Mouse (Mus musculus): ENCODE results near the gene Olfr339. TPM values are rescaled to one million over a fixed set of nuclear protein-coding genes. Genes with fewer than 3 reads are reported as not detected.
"Not testable (repeated sequence)": the region's sequence is repeated elsewhere in the genome, so short reads cannot be mapped to it uniquely, and the experiment has no call there.

The Olfr339 gene
- not detected in 2 replicates for polyA plus RNA-seq (2015; fragmentation: Nextera tagmentation; extraction: Ambion mirVana)

DNA sequence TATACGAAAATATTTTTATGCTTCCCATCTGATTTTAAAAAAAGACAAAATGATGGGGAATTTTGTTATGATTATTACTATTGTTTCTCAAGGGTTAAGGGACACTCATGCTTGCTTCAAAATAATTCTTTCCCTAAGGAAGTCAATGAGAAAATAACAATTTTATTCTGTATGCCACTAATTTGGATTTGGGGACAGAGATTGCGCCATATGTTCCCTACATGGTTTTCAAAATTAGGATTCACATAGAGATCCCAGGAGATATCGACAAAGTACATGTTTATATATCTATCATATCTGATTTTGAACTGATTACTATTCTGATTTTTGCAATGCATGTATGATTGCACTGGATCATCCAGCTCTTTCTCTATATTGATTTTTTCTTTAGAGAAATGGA is at the start of gene Olfr339:
Gene Olfr339, plus strand, starts transcription at position 301 of the 400 bp plus-strand sequence.
- no peak within 1 kb of the TSS for H3K27ac ChIP-seq (replicated peaks)
- H3K4me2 ChIP-seq = no peak within 1 kb of the TSS
- no peaks in the 10 kb centered on the region for H3K27me3 ChIP-seq
- H3K36me3 ChIP-seq = no peaks in the 10 kb centered on the region
- ATAC-seq (ENCODE audit: low read depth) = no peak
- WGBS = 89% methylated on average over 3 of the region's 3 CpGs
- no peak within 1 kb of the TSS for H3K9ac ChIP-seq
- H3K4me1 ChIP-seq (replicated peaks) = no peaks in the 10 kb centered on the region
- no peak within 1 kb of the TSS for H3K4me3 ChIP-seq
- peaks cover 3% of the 10 kb centered on the region; the same call in 1 of the 2 replicates for H3K9me3 ChIP-seq

GRCm38 (mm10) chr2:36373219-36373618 is 45.5 kb upstream of the Olfr339 start, which contains the start of gene Olfr338:
TSS of gene Olfr338 (plus strand) at chr2:36373519.
- H3K9ac ChIP-seq = no peak within 1 kb of the TSS
- H3K4me1 ChIP-seq (replicated peaks) = no peaks in the 10 kb centered on the region
- H3K36me3 ChIP-seq = no peaks in the 10 kb centered on the region
- no peak within 1 kb of the TSS for H3K4me3 ChIP-seq
- H3K4me2 ChIP-seq = no peak within 1 kb of the TSS
- H3K27me3 ChIP-seq = no peaks in the 10 kb centered on the region
- no peak for ATAC-seq (ENCODE audit: low read depth)
- no peak within 1 kb of the TSS for H3K27ac ChIP-seq (replicated peaks)
- no peaks in the 10 kb centered on the region for H3K9me3 ChIP-seq

GRCm38 (mm10) chr2:36415174-36415573 is 3.6 kb upstream of the Olfr339 start:
- not testable (repeated sequence) for H3K4me3 ChIP-seq; H3K27ac ChIP-seq (replicated peaks); H3K36me3 ChIP-seq; H3K9ac ChIP-seq; H3K27me3 ChIP-seq; H3K4me1 ChIP-seq (replicated peaks); H3K9me3 ChIP-seq; H3K4me2 ChIP-seq; ATAC-seq (ENCODE audit: low read depth)
- WGBS = 87% methylated on average over 3 of the region's 3 CpGs

DNA sequence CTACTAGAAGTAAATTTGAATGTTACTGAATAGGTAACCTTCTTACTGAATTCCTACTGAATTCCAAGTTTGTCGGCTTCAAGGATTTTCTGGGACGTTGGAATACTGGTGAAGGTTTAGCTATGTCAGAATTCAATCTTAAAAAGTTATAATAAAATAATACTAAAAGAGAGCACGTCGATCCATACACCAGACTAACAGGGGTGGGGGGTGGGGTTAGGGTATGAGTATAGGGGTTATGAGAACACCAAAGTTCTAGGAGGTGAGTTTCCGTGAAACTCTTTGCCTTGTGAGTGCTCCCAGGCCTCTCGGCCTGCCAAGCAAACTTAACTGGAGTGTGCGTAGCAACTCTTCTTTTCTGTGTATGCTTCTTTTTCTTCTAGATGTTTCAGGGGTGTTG is 3.2 kb upstream of the Olfr339 start:
- H3K27me3 ChIP-seq; H3K27ac ChIP-seq (replicated peaks); H3K4me2 ChIP-seq; H3K9me3 ChIP-seq; H3K36me3 ChIP-seq; H3K4me1 ChIP-seq (replicated peaks); ATAC-seq (ENCODE audit: low read depth); H3K9ac ChIP-seq; H3K4me3 ChIP-seq: not testable (repeated sequence)
- WGBS = 86% methylated on average over 7 of the region's 7 CpGs

- Histone ChIP-seq H3K4me2 (no peak within 1 kb of the TSS), H3K36me3 (no peaks in the 10 kb centered on the region), H3K27me3 (no peaks in the 10 kb centered on the region), H3K9ac (no peak within 1 kb of the TSS), H3K9me3 (peaks cover 32% of the 10 kb centered on the region), H3K4me3 (no peak within 1 kb of the TSS), H3K4me1 (replicated peaks) (no peaks in the 10 kb centered on the region), H3K27ac (replicated peaks) (no peak within 1 kb of the TSS)
- ATAC-seq (ENCODE audit: low read depth) = no peak
- whole genome bisulfite sequencing = 70% methylated on average over 1 of the region's 1 CpGs
Measured at GRCm38 (mm10) chr2:36452287-36452686, 33.5 kb downstream of the Olfr339 start, which contains the start of gene Olfr340. TSS of gene Olfr340 (plus strand) at chr2:36452587.

GRCm38 (mm10) chr2:36473634-36474033 is 54.9 kb downstream of the Olfr339 start:
- Histone ChIP-seq H3K4me1 (replicated peaks) (no peaks in the 10 kb centered on the region), H3K27me3 (no peaks in the 10 kb centered on the region), H3K4me2 (no peak overlapping the region), H3K9ac (no peak overlapping the region), H3K4me3 (no peak overlapping the region), H3K9me3 (peaks cover 25% of the 10 kb centered on the region), H3K36me3 (no peaks in the 10 kb centered on the region), H3K27ac (replicated peaks) (no peak overlapping the region)
- no peak for ATAC-seq (ENCODE audit: low read depth)

Other genes starting within 250 kb of the Olfr339 start
- gene Ptgs1, start 188.5 kb upstream of the Olfr339 start, polyA plus RNA-seq (2015; fragmentation: Nextera tagmentation; extraction: Ambion mirVana) = 5.8 and 6.8 TPM in 2 replicates
- 0.04 TPM in 1 of 2 replicates, not detected in the other for gene Olfr338, start 45.4 kb upstream of the Olfr339 start, polyA plus RNA-seq (2015; fragmentation: Nextera tagmentation; extraction: Ambion mirVana)
- not detected in 2 replicates for gene Olfr340, start 33.6 kb downstream of the Olfr339 start, polyA plus RNA-seq (2015; fragmentation: Nextera tagmentation; extraction: Ambion mirVana)
- not detected in 2 replicates for gene Olfr341, start 63.5 kb downstream of the Olfr339 start, polyA plus RNA-seq (2015; fragmentation: Nextera tagmentation; extraction: Ambion mirVana)
- gene Olfr342, start 106.1 kb downstream of the Olfr339 start, polyA plus RNA-seq (2015; fragmentation: Nextera tagmentation; extraction: Ambion mirVana) = not detected in 2 replicates
- gene Olfr344, start 147.7 kb downstream of the Olfr339 start, polyA plus RNA-seq (2015; fragmentation: Nextera tagmentation; extraction: Ambion mirVana) = not detected in 2 replicates
- not detected in 2 replicates for gene Olfr345, start 221.1 kb downstream of the Olfr339 start, polyA plus RNA-seq (2015; fragmentation: Nextera tagmentation; extraction: Ambion mirVana)